Mouse (Mus musculus): ENCODE measurements around the gene Magi2.

Gene Magi2

GRCm38 (mm10) chr5:20140662-20141444 is 914.0 kb downstream of the Magi2 start:
- ChIA-PET CTCF (no interaction called here), POLR2A (interaction anchor here in 1 of 4 experiments (0.6 kb wide), 1 partner anchor 352 kb away, joined by 4 read pairs; no protein-coding TSS in a partner anchor)

GRCm38 (mm10) chr5:20153359-20154125 is 926.7 kb downstream of the Magi2 start:
- CTCF ChIA-PET = no interaction called here

GRCm38 (mm10) chr5:20196765-20197164 is 969.9 kb downstream of the Magi2 start:
- CTCF ChIA-PET = no interaction called here
- POLR2A ChIA-PET = no interaction called here

More at GRCm38 (mm10) chr5:20153359-20154125, 926.7 kb downstream of the Magi2 start:
- POLR2A ChIA-PET = no interaction called here

GRCm38 (mm10) chr5:20197395-20197794 is 970.6 kb downstream of the Magi2 start:
- ChIA-PET POLR2A (interaction anchor here in 1 of 4 experiments (0.6 kb wide), 1 partner anchor 65 kb away, joined by 3 read pairs; no protein-coding TSS in a partner anchor), CTCF (no interaction called here)

GRCm38 (mm10) chr5:20201348-20201747 is 974.5 kb downstream of the Magi2 start:
- CTCF ChIA-PET = no interaction called here

GRCm38 (mm10) chr5:20208110-20208509 is 981.3 kb downstream of the Magi2 start:
- POLR2A ChIA-PET = no interaction called here

More at GRCm38 (mm10) chr5:20201348-20201747, 974.5 kb downstream of the Magi2 start:
- POLR2A ChIA-PET = no interaction called here

GRCm38 (mm10) chr5:20213299-20213698 is 986.5 kb downstream of the Magi2 start:
- ChIA-PET POLR2A (no interaction called here), CTCF (no interaction called here)

More at GRCm38 (mm10) chr5:20208110-20208509, 981.3 kb downstream of the Magi2 start:
- CTCF ChIA-PET = no interaction called here

GRCm38 (mm10) chr5:20226471-20227210 is 999.8 kb downstream of the Magi2 start:
- POLR2A ChIA-PET = no interaction called here
- CTCF ChIA-PET = no interaction called here

GRCm38 (mm10) chr5:20227912-20228762 is 1001.3 kb downstream of the Magi2 start:
- ChIA-PET CTCF (interaction anchor here in 1 of 4 experiments (0.7 kb wide), 1 partner anchor 450 kb away, joined by 3 read pairs; no protein-coding TSS in a partner anchor), POLR2A (no interaction called here)

GRCm38 (mm10) chr5:20231908-20232307 is 1005.1 kb downstream of the Magi2 start:
- POLR2A ChIA-PET = no interaction called here

GRCm38 (mm10) chr5:20241523-20241922 is 1014.7 kb downstream of the Magi2 start:
- POLR2A ChIA-PET = no interaction called here
- CTCF ChIA-PET = no interaction called here

More at GRCm38 (mm10) chr5:20231908-20232307, 1005.1 kb downstream of the Magi2 start:
- CTCF ChIA-PET = no interaction called here

GRCm38 (mm10) chr5:20242496-20242895 is 1015.7 kb downstream of the Magi2 start:
- CTCF ChIA-PET = no interaction called here
- POLR2A ChIA-PET = no interaction called here

GRCm38 (mm10) chr5:20249382-20249781 is 1022.5 kb downstream of the Magi2 start:
- ChIA-PET POLR2A (no interaction called here), CTCF (no interaction called here)

- CTCF ChIA-PET = no interaction called here
Observed at GRCm38 (mm10) chr5:20251541-20251940, 1024.7 kb downstream of the Magi2 start.

GRCm38 (mm10) chr5:20256150-20256868 is 1029.5 kb downstream of the Magi2 start:
- ChIA-PET POLR2A (no interaction called here), CTCF (no interaction called here)

More at GRCm38 (mm10) chr5:20251541-20251940, 1024.7 kb downstream of the Magi2 start:
- POLR2A ChIA-PET = no interaction called here

GRCm38 (mm10) chr5:20256933-20257332 is 1030.1 kb downstream of the Magi2 start:
- CTCF ChIA-PET = no interaction called here
- POLR2A ChIA-PET = no interaction called here

- ChIA-PET POLR2A (no interaction called here), CTCF (no interaction called here)
Observed at GRCm38 (mm10) chr5:20257419-20257818, 1030.6 kb downstream of the Magi2 start.

- POLR2A ChIA-PET = interaction anchor here in 1 of 4 experiments (0.7 kb wide), 1 partner anchor 12 kb away, joined by 4 read pairs; no protein-coding TSS in a partner anchor
- CTCF ChIA-PET = interaction anchor here in 1 of 4 experiments (0.6 kb wide), 1 partner anchor 428 kb away, joined by 3 read pairs; no protein-coding TSS in a partner anchor
Observed at GRCm38 (mm10) chr5:20259719-20260118, 1032.9 kb downstream of the Magi2 start.

Measured in embryonic stem cell, embryonic (primary cell).